Mouse (Mus musculus): ENCODE measurements at regions not wholly inside any gene's neighbourhood (a gene's known extent, or its start where the extent isn't known, plus 50 kb on each side); places are given as distances from the start of the nearest gene placed in this dataset.

GRCm38 (mm10) chr16:49965528-49966250, 165.4 kb downstream of the Cd47 start:
- H3K9me3 ChIP-seq, result no peaks in the 10 kb centered on the region
- peak overlapping the region; percentile 44; the same call in 1 of the 2 replicates for H3K27ac ChIP-seq (replicated peaks)
- no peaks in the 10 kb centered on the region for H3K36me3 ChIP-seq
- ATAC-seq (ENCODE audit: extremely low read depth, insufficient number of reproducible peaks, low FRiP score, low TSS enrichment), result no peak
- 51% methylated on average over 7 of the region's 7 CpGs for WGBS
- no peak overlapping the region for H3K9ac ChIP-seq
- no peak overlapping the region for H3K4me2 ChIP-seq
- no peak overlapping the region for H3K4me3 ChIP-seq
- H3K4me1 ChIP-seq, result peaks cover 36% of the 10 kb centered on the region
- H3K27me3 ChIP-seq (replicated peaks), result no peaks in the 10 kb centered on the region

DNA sequence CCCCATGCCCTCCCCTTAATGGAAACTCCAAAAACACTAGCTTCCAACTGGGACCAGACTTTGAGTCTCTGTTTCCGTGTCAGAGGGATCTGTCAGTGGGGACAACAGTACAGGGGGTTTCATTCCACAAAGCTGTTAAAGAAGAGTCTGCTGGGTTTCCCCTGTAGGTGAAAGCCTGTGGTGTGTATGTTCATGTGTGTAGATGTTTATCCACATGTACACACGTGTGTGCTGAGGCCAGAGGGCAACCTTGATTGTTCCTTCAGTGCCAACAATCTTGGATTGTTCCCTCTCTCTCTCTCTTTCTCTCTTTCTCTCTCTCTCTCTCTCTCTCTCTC, 165.9 kb downstream of the Cd47 start:
- 53% methylated on average over 2 of the region's 2 CpGs for WGBS
- no peak overlapping the region for H3K4me2 ChIP-seq

DNA sequence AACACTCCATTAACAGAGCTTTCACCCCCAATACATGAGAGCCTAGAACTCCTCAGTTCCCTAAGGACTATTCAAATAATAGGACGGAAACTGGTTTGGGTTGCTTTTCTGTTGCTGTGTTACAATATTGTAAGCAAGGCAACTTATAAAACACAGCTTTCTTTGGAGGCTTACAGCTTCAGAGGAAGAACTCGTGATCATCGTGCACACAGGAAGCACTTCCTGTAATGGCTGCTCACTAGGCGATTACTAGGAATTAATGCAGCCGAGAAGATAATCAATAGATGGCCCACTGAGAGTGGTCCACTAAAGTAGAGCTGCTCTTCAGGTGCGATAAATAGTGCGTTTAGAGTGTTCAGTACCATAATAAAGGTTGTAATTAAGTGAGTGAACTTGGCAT, 166.8 kb downstream of the Cd47 start:
- Histone ChIP-seq H3K27me3 (replicated peaks) (no peaks in the 10 kb centered on the region), H3K4me1 (peaks cover 36% of the 10 kb centered on the region), H3K9me3 (no peaks in the 10 kb centered on the region), H3K4me3 (no peak overlapping the region), H3K27ac (replicated peaks) (no peak overlapping the region), H3K4me2 (no peak overlapping the region), H3K36me3 (no peaks in the 10 kb centered on the region), H3K9ac (no peak overlapping the region)
- 84% methylated on average over 7 of the region's 7 CpGs for WGBS
- no peak for ATAC-seq (ENCODE audit: extremely low read depth, insufficient number of reproducible peaks, low FRiP score, low TSS enrichment)

More for the DNA sequence above, 165.9 kb downstream of the Cd47 start:
- H3K9me3 ChIP-seq, result no peaks in the 10 kb centered on the region
- H3K9ac ChIP-seq, result no peak overlapping the region
- no peak for ATAC-seq (ENCODE audit: extremely low read depth, insufficient number of reproducible peaks, low FRiP score, low TSS enrichment)
- peaks cover 36% of the 10 kb centered on the region for H3K4me1 ChIP-seq
- H3K27ac ChIP-seq (replicated peaks), result peak overlapping the region; percentile 6; the same call in 1 of the 2 replicates
- no peak overlapping the region for H3K4me3 ChIP-seq
- no peaks in the 10 kb centered on the region for H3K27me3 ChIP-seq (replicated peaks)
- no peaks in the 10 kb centered on the region for H3K36me3 ChIP-seq

- H3K36me3 ChIP-seq, result no peaks in the 10 kb centered on the region
- no peak overlapping the region for H3K4me2 ChIP-seq
- no peak overlapping the region for H3K4me3 ChIP-seq
- no peak overlapping the region for H3K27ac ChIP-seq (replicated peaks)
- H3K9me3 ChIP-seq, result no peaks in the 10 kb centered on the region
- no peaks in the 10 kb centered on the region for H3K27me3 ChIP-seq (replicated peaks)
- 54% methylated on average over 4 of the region's 4 CpGs for WGBS
- ATAC-seq (ENCODE audit: extremely low read depth, insufficient number of reproducible peaks, low FRiP score, low TSS enrichment), result no peak
- no peak overlapping the region for H3K9ac ChIP-seq
- H3K4me1 ChIP-seq, result peaks cover 36% of the 10 kb centered on the region
Measured at GRCm38 (mm10) chr16:49968291-49968870, 168.0 kb downstream of the Cd47 start.

- Histone ChIP-seq H3K27me3 (replicated peaks) (no peaks in the 10 kb centered on the region), H3K4me2 (no peak overlapping the region), H3K4me1 (peaks cover 32% of the 10 kb centered on the region), H3K27ac (replicated peaks) (no peak overlapping the region), H3K4me3 (no peak overlapping the region), H3K9ac (no peak overlapping the region), H3K9me3 (no peaks in the 10 kb centered on the region), H3K36me3 (no peaks in the 10 kb centered on the region)
- 94% methylated on average over 4 of the region's 4 CpGs for WGBS
- ATAC-seq (ENCODE audit: extremely low read depth, insufficient number of reproducible peaks, low FRiP score, low TSS enrichment), result no peak
Measured at GRCm38 (mm10) chr16:49969035-49969434, 168.7 kb downstream of the Cd47 start.

GRCm38 (mm10) chr16:49969693-49970296, 169.5 kb downstream of the Cd47 start:
- ATAC-seq (ENCODE audit: extremely low read depth, insufficient number of reproducible peaks, low FRiP score, low TSS enrichment), result no peak
- no peak overlapping the region for H3K4me2 ChIP-seq
- no peak overlapping the region for H3K9ac ChIP-seq
- H3K36me3 ChIP-seq, result no peaks in the 10 kb centered on the region
- WGBS, result 74% methylated on average over 2 of the region's 2 CpGs
- H3K4me3 ChIP-seq, result no peak overlapping the region
- H3K9me3 ChIP-seq, result no peaks in the 10 kb centered on the region
- H3K27me3 ChIP-seq (replicated peaks), result no peaks in the 10 kb centered on the region
- H3K27ac ChIP-seq (replicated peaks), result no peak overlapping the region
- peaks cover 25% of the 10 kb centered on the region for H3K4me1 ChIP-seq

- Histone ChIP-seq H3K9me3 (no peaks in the 10 kb centered on the region), H3K4me3 (no peak overlapping the region), H3K9ac (no peak overlapping the region), H3K27me3 (replicated peaks) (no peaks in the 10 kb centered on the region), H3K36me3 (no peaks in the 10 kb centered on the region), H3K27ac (replicated peaks) (no peak overlapping the region), H3K4me1 (peaks cover 19% of the 10 kb centered on the region), H3K4me2 (no peak overlapping the region)
- no peak for ATAC-seq (ENCODE audit: extremely low read depth, insufficient number of reproducible peaks, low FRiP score, low TSS enrichment)
- 52% methylated on average over 2 of the region's 2 CpGs for WGBS
Measured at GRCm38 (mm10) chr16:49970297-49970804, 170.0 kb downstream of the Cd47 start.

- Histone ChIP-seq H3K27me3 (replicated peaks) (no peaks in the 10 kb centered on the region), H3K9me3 (no peaks in the 10 kb centered on the region), H3K4me3 (no peak overlapping the region), H3K4me1 (peaks cover 11% of the 10 kb centered on the region), H3K27ac (replicated peaks) (no peak overlapping the region), H3K4me2 (no peak overlapping the region), H3K36me3 (no peaks in the 10 kb centered on the region), H3K9ac (no peak overlapping the region)
- no peak for ATAC-seq (ENCODE audit: extremely low read depth, insufficient number of reproducible peaks, low FRiP score, low TSS enrichment)
- WGBS, result 86% methylated on average over 3 of the region's 3 CpGs
Measured at GRCm38 (mm10) chr16:49971141-49971555, 170.8 kb downstream of the Cd47 start.

GRCm38 (mm10) chr16:49977276-49977675, 176.9 kb downstream of the Cd47 start:
- H3K4me1 ChIP-seq, result no peaks in the 10 kb centered on the region

GRCm38 (mm10) chr16:49979426-49979940, 179.2 kb downstream of the Cd47 start:
- Histone ChIP-seq H3K27ac (replicated peaks) (no peak overlapping the region), H3K27me3 (replicated peaks) (no peaks in the 10 kb centered on the region), H3K9ac (no peak overlapping the region), H3K4me1 (no peaks in the 10 kb centered on the region), H3K36me3 (no peaks in the 10 kb centered on the region), H3K4me2 (no peak overlapping the region), H3K4me3 (no peak overlapping the region), H3K9me3 (no peaks in the 10 kb centered on the region)
- 81% methylated on average over 4 of the region's 4 CpGs for WGBS
- no peak for ATAC-seq (ENCODE audit: extremely low read depth, insufficient number of reproducible peaks, low FRiP score, low TSS enrichment)

More at GRCm38 (mm10) chr16:49977276-49977675, 176.9 kb downstream of the Cd47 start:
- Histone ChIP-seq H3K27me3 (replicated peaks) (no peaks in the 10 kb centered on the region), H3K9me3 (no peaks in the 10 kb centered on the region), H3K4me2 (no peak overlapping the region), H3K4me3 (no peak overlapping the region), H3K9ac (no peak overlapping the region), H3K36me3 (no peaks in the 10 kb centered on the region), H3K27ac (replicated peaks) (no peak overlapping the region)
- 56% methylated on average over 2 of the region's 2 CpGs for WGBS
- no peak for ATAC-seq (ENCODE audit: extremely low read depth, insufficient number of reproducible peaks, low FRiP score, low TSS enrichment)

DNA sequence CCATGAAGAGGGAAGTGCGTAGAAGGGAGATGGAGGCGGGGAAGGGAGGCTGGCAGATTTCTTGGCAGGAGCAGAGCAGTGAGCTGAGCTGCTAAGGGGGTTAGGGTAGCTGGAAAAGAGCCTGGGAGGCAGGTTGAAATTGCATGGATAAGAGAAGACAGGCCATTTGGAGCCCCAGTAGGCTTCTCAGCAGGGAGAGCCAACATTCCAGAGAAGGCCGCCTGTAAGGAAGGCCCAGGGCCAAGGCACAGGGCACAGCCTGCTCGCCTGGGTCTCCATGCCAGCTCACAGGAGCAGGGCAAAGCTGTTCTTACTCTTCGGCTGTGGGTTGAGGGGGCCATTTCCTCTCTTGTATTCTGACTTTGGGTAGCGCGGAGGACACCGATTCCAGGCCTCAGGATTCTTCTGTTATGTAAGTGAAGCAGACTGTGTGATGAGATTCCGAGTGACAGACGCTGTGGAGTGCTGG, 179.9 kb downstream of the Cd47 start:
- no peak overlapping the region for H3K9ac ChIP-seq
- no peaks in the 10 kb centered on the region for H3K36me3 ChIP-seq
- H3K4me2 ChIP-seq, result no peak overlapping the region
- no peaks in the 10 kb centered on the region for H3K4me1 ChIP-seq
- no peak overlapping the region for H3K4me3 ChIP-seq
- H3K27ac ChIP-seq (replicated peaks), result no peak overlapping the region
- ATAC-seq (ENCODE audit: extremely low read depth, insufficient number of reproducible peaks, low FRiP score, low TSS enrichment), result no peak
- H3K27me3 ChIP-seq (replicated peaks), result no peaks in the 10 kb centered on the region
- H3K9me3 ChIP-seq, result no peaks in the 10 kb centered on the region
- 50% methylated on average over 10 of the region's 10 CpGs for WGBS
